Mouse (Mus musculus) heart, embryonic 14.5 days (tissue): Measurements from ENCODE around the gene Abcc3. TPM values are rescaled to one million over a fixed set of nuclear protein-coding genes. Genes with fewer than 3 reads are reported as not detected.

Source experiments
- ATAC-seq: fragments of 200-750 bp; cut with Nextera tagmentation; 2 replicates; pipeline ENCODE4 v1.8.0; 2017; ENCODE audit warnings: low read depth, moderate TSS enrichment; ENCODE audit not compliant: insufficient number of reproducible peaks, insufficient read depth, low FRiP score
- H3K27ac ChIP-seq, 2 experiments: fragments of 200-500 bp in 1 of 2; fragments of 300-500 bp in 1 of 2; sonication (generic) in 1 of 2; replicated peaks in 1 of 2; 2 replicates each; pipeline ENCODE4 v1.5.1; 2012 to 2014; ENCODE audit warnings: low read depth in 2 of 2, low read length in 2 of 2, control low read depth in 1 of 2, mild to moderate bottlenecking in 1 of 2, mixed read lengths in 1 of 2; ENCODE audit not compliant: control insufficient read depth in 1 of 2, insufficient read depth in 1 of 2
- H3K27me3 ChIP-seq: fragments of 300-500 bp; sonication (generic); 2 replicates; pipeline ENCODE4 v1.6.1; 2014; ENCODE audit warnings: mild to moderate bottlenecking, low read length, control low read depth; ENCODE audit not compliant: control insufficient read depth, insufficient read depth
- H3K36me3 ChIP-seq: fragments of 300-500 bp; sonication (generic); 2 replicates; pipeline ENCODE4 v1.6.1; 2014; ENCODE audit warnings: mild to moderate bottlenecking, control low read depth, low read length, mixed read lengths; ENCODE audit not compliant: control insufficient read depth, insufficient read depth
- H3K4me1 ChIP-seq, 2 experiments: fragments of 200-500 bp in 1 of 2; fragments of 300-500 bp in 1 of 2; sonication (generic) in 1 of 2; 2 replicates each; pipeline ENCODE4 v1.6.1; 2012 to 2014; ENCODE audit warnings: low read length in 2 of 2, control low read depth in 1 of 2, mixed read lengths in 1 of 2; ENCODE audit not compliant: control insufficient read depth in 2 of 2, insufficient read depth in 2 of 2
- H3K4me2 ChIP-seq: fragments of 300-500 bp; sonication (generic); 2 replicates; pipeline ENCODE4 v1.6.1; 2014; ENCODE audit warnings: mild to moderate bottlenecking, low read length
- H3K4me3 ChIP-seq, 2 experiments: fragments of 200-500 bp in 1 of 2; fragments of 300-500 bp in 1 of 2; sonication (generic) in 1 of 2; 2 replicates each; pipeline ENCODE4 v1.5.1; 2012 to 2014; ENCODE audit warnings: low read length in 2 of 2, mild to moderate bottlenecking in 2 of 2, control low read depth in 1 of 2, low read depth in 1 of 2, moderate library complexity in 1 of 2; ENCODE audit not compliant: control insufficient read depth in 1 of 2, insufficient read depth in 1 of 2
- H3K9ac ChIP-seq: fragments of 300-500 bp; sonication (generic); 2 replicates; pipeline ENCODE4 v1.6.1; 2014; ENCODE audit warnings: mild to moderate bottlenecking, low read length
- H3K9me3 ChIP-seq: fragments of 300-500 bp; sonication (generic); 2 replicates; pipeline ENCODE4 v1.6.1; 2016; ENCODE audit warnings: low read length, control low read depth; ENCODE audit not compliant: control insufficient read depth
- WGBS: fragments of 180-500 bp; shearing (Covaris S2); extraction: QIAGEN DNeasy Blood & Tissue Kit; methylation state at CpG from one replicate; pipeline ENCODE4 v1.1.7; 2014; 5-methylcytosine and 5-hydroxymethylcytosine counted together
- polyA plus RNA-seq: library from polyadenylated mRNA; unstranded; fragments of >200 nt; fragmentation: Nextera tagmentation; extraction: Ambion mirVana; gene quantifications from 2 replicates; pipeline ENCODE4 v1.2.1, GENCODE M21; 2014

The Abcc3 gene
- polyA plus RNA-seq, 1 experiment from 2014 or later: 0.49 TPM

DNA sequence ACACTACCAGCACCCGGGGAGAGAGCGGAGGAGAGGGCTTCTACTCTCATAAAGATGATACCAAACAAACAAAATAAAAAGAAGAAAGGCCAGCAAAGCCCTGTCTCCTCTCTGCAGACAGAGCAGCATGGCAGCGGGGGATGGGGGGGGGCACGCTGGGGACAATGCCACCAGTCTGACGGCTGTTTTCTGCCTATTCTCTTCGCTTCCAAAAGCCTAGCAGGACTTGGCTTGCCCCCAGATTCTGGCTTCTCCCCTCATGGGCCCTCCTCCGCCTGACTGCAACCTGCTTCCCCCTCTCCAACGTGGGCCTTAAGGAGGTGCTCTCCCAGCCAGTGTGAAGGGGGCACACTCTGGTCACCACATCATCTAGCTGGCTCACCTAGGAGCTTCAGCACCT is 20.7 kb upstream of the Abcc3 start:
- no peak overlapping the region for H3K4me3 ChIP-seq
- H3K4me1 ChIP-seq: peaks cover 24 to 30% of the 10 kb centered on the region in 2 experiments
- peak overlapping the region; percentile 49 for H3K4me2 ChIP-seq
- peak overlapping the region; percentile 38; the same call in 1 of the 2 replicates for H3K9ac ChIP-seq
- WGBS: 25% methylated on average over 8 of the region's 8 CpGs
- no peak; the same call in 1 of the 2 replicates for ATAC-seq
- no peaks in the 10 kb centered on the region for H3K9me3 ChIP-seq
- no peaks in the 10 kb centered on the region for H3K36me3 ChIP-seq
- H3K27ac ChIP-seq: peak overlapping the region in 1 of 2 experiments; percentile 75; a peak in 3 of 4 replicates
- H3K27me3 ChIP-seq: peaks cover 35% of the 10 kb centered on the region

DNA sequence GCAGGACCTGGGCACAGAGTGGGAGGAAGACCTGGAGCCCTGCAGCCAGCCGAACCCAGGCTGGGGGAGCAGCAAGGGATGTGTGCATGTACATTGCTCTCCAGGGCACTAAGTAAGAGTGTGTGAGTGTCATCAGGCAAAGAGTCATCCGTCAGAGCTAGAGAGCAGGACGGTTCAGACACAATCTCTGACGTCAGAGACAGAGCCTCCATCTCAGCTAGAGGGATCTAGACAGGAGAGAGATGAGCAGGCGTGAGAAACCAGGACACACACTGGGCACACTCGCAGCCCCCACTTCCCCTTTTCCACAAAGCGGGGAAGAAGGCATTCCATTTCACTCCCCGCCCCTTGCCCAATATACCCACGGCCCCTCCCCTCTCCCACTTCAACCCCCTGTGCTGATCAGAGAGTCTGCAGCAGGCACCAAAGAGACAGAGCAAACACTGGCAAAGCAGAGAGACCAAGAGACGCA is 20.2 kb upstream of the Abcc3 start:
- H3K36me3 ChIP-seq: no peaks in the 10 kb centered on the region
- H3K4me2 ChIP-seq: peak overlapping the region; percentile 49
- H3K4me1 ChIP-seq: peaks cover 25 to 31% of the 10 kb centered on the region in 2 experiments
- H3K27me3 ChIP-seq: peaks cover 33% of the 10 kb centered on the region
- peak overlapping the region; percentile 51 to 75 for H3K27ac ChIP-seq
- ATAC-seq: 0 out of 2 replicates have a peak, but pooled peaks have one; percentile 5
- H3K9me3 ChIP-seq: no peaks in the 10 kb centered on the region
- no peak overlapping the region for H3K4me3 ChIP-seq
- WGBS: 13% methylated on average over 10 of the region's 10 CpGs
- peak overlapping the region; percentile 38; the same call in 1 of the 2 replicates for H3K9ac ChIP-seq

DNA sequence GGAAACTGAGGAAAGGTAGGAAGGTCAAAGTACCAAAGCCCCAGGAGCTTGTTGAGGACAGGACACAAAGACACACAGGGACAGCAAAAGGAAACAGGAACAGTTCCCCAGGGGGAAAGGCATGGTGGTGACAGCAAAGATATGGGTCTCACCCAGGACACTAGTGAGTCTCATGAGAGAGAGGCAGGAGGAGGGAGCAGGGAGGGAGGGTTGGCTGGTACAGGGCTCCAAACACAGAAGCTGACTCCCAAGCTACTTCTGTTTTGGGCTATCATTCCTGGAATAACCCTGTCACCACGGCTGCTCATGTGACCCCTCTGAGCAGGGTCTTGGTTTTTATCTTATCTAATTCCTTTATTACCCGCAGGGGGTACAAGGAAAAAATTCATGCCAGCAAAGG is 19.8 kb upstream of the Abcc3 start:
- no peak; the same call in 1 of the 2 replicates for ATAC-seq
- H3K4me3 ChIP-seq: no peak overlapping the region
- peaks cover 32% of the 10 kb centered on the region for H3K27me3 ChIP-seq
- peak overlapping the region; percentile 38; the same call in 1 of the 2 replicates for H3K9ac ChIP-seq
- H3K27ac ChIP-seq: peak overlapping the region; percentile 51 to 75
- H3K4me2 ChIP-seq: peak overlapping the region; percentile 49
- peaks cover 26 to 36% of the 10 kb centered on the region in 2 experiments for H3K4me1 ChIP-seq
- H3K9me3 ChIP-seq: no peaks in the 10 kb centered on the region
- H3K36me3 ChIP-seq: no peaks in the 10 kb centered on the region
- 0% methylated on average over 2 of the region's 2 CpGs for WGBS

GRCm38 (mm10) chr11:94407803-94408321 is 15.1 kb upstream of the Abcc3 start:
- H3K4me3 ChIP-seq: no peak overlapping the region
- WGBS: 47% methylated on average over 11 of the region's 11 CpGs
- peaks cover 21 to 28% of the 10 kb centered on the region in 2 experiments for H3K4me1 ChIP-seq
- no peak for ATAC-seq
- no peaks in the 10 kb centered on the region for H3K36me3 ChIP-seq
- H3K27ac ChIP-seq: no peak overlapping the region
- no peaks in the 10 kb centered on the region for H3K9me3 ChIP-seq
- no peak overlapping the region for H3K4me2 ChIP-seq
- H3K9ac ChIP-seq: no peak overlapping the region
- H3K27me3 ChIP-seq: peaks cover 14% of the 10 kb centered on the region

- H3K27ac ChIP-seq: no peak overlapping the region
- ATAC-seq: no peak
- no peak overlapping the region for H3K4me2 ChIP-seq
- H3K27me3 ChIP-seq: peaks cover 10% of the 10 kb centered on the region
- peaks cover 12 to 17% of the 10 kb centered on the region in 2 experiments; a peak in 3 of 4 replicates for H3K4me1 ChIP-seq
- no peaks in the 10 kb centered on the region for H3K36me3 ChIP-seq
- 33% methylated on average over 6 of the region's 6 CpGs for whole genome bisulfite sequencing
- H3K9ac ChIP-seq: no peak overlapping the region
- no peaks in the 10 kb centered on the region for H3K9me3 ChIP-seq
- H3K4me3 ChIP-seq: no peak overlapping the region
Observed at GRCm38 (mm10) chr11:94405348-94405747, 12.6 kb upstream of the Abcc3 start.

GRCm38 (mm10) chr11:94404641-94405260 is 12.0 kb upstream of the Abcc3 start:
- H3K4me3 ChIP-seq: no peak overlapping the region
- H3K27ac ChIP-seq: no peak overlapping the region
- no peaks in the 10 kb centered on the region for H3K9me3 ChIP-seq
- H3K4me2 ChIP-seq: no peak overlapping the region
- H3K9ac ChIP-seq: no peak overlapping the region
- 23% methylated on average over 11 of the region's 11 CpGs for WGBS
- ATAC-seq: no peak; the same call in 1 of the 2 replicates
- H3K36me3 ChIP-seq: no peaks in the 10 kb centered on the region
- peaks cover 4% of the 10 kb centered on the region for H3K27me3 ChIP-seq
- peaks cover 12 to 17% of the 10 kb centered on the region in 2 experiments; a peak in 3 of 4 replicates for H3K4me1 ChIP-seq

GRCm38 (mm10) chr11:94404178-94404577 is 11.4 kb upstream of the Abcc3 start:
- ATAC-seq: no peak
- Histone ChIP-seq H3K4me3 (no peak overlapping the region), H3K4me1 (peaks cover 12 to 17% of the 10 kb centered on the region in 2 experiments; a peak in 3 of 4 replicates), H3K9ac (no peak overlapping the region), H3K27me3 (peaks cover 3% of the 10 kb centered on the region; the same call in 1 of the 2 replicates), H3K9me3 (no peaks in the 10 kb centered on the region), H3K4me2 (no peak overlapping the region), H3K36me3 (no peaks in the 10 kb centered on the region), H3K27ac (no peak overlapping the region)
- WGBS: 64% methylated on average over 5 of the region's 5 CpGs
